Mouse (Mus musculus) myocyte (in vitro differentiated cells): ENCODE measurements around the gene Gm4491. TPM values are rescaled to one million over a fixed set of nuclear protein-coding genes. Genes with fewer than 3 reads are reported as not detected.

ENCODE experiments used
- H3K27me3 ChIP-seq: one replicate; pipeline ENCODE4 v1.6.1; 2011; ENCODE audit not compliant: control insufficient read depth, insufficient read depth, insufficient read length
- H3K36me3 ChIP-seq: one replicate; pipeline ENCODE4 v1.6.1; 2011; ENCODE audit not compliant: control insufficient read depth, insufficient read depth
- H3K4me2 ChIP-seq: one replicate; pipeline ENCODE4 v1.6.1; 2011; ENCODE audit warnings: low read depth, control low read depth
- H3K4me3 ChIP-seq: one replicate; pipeline ENCODE4 v1.5.1; 2011; ENCODE audit warnings: mild to moderate bottlenecking, control low read depth, moderate library complexity
- H3K79me2 ChIP-seq: one replicate; pipeline ENCODE4 v1.6.1; 2011; ENCODE audit not compliant: control insufficient read depth, insufficient read depth
- H3ac ChIP-seq: one replicate; pipeline ENCODE4 v1.6.1; 2011; ENCODE audit not compliant: control insufficient read depth, insufficient read length
- CEBPB ChIP-seq: IDR thresholded peaks from 2 replicates; pipeline ENCODE4 v1.6.1; 2011; ENCODE audit warnings: mild to moderate bottlenecking, moderate library complexity; ENCODE audit not compliant: poor library complexity, insufficient read depth, severe bottlenecking
- E2F4 ChIP-seq: IDR thresholded peaks from one replicate; pipeline ENCODE4 v1.6.1; 2011; ENCODE audit warnings: mild to moderate bottlenecking, control low read depth, moderate library complexity; ENCODE audit not compliant: insufficient read depth
- MAX ChIP-seq: IDR thresholded peaks from one replicate; pipeline ENCODE4 v1.6.1; 2011; ENCODE audit warnings: low read depth, mild to moderate bottlenecking, control low read depth
- MYOD1 ChIP-seq, 3 experiments: IDR thresholded peaks; one replicate each; pipeline ENCODE4 v1.6.1; 2011; ENCODE audit warnings: control low read depth in 2 of 3, low read depth in 2 of 3, mild to moderate bottlenecking in 2 of 3, moderate library complexity in 1 of 3; ENCODE audit not compliant: insufficient read length in 2 of 3, control insufficient read depth in 1 of 3
- MYOG ChIP-seq, 3 experiments: IDR thresholded peaks; one replicate each; pipeline ENCODE4 v1.6.1; 2011; ENCODE audit warnings: control low read depth in 2 of 3, low read depth in 2 of 3, mild to moderate bottlenecking in 2 of 3; ENCODE audit not compliant: insufficient read length in 2 of 3, control insufficient read depth in 1 of 3, insufficient read depth in 1 of 3
- POLR2A ChIP-seq: IDR thresholded peaks from one replicate; pipeline ENCODE4 v1.6.1; 2011; ENCODE audit warnings: low read depth, mild to moderate bottlenecking, control low read depth, moderate library complexity; ENCODE audit not compliant: insufficient read length
- POLR2AphosphoS2 ChIP-seq: IDR thresholded peaks from one replicate; pipeline ENCODE4 v1.6.1; 2011; ENCODE audit warnings: low read depth, control low read depth; ENCODE audit not compliant: insufficient read length
- REST ChIP-seq: IDR thresholded peaks from one replicate; pipeline ENCODE4 v1.6.1; 2011; ENCODE audit warnings: mild to moderate bottlenecking, control low read depth, moderate library complexity; ENCODE audit not compliant: insufficient read depth, insufficient read length
- SRF ChIP-seq: IDR thresholded peaks from one replicate; pipeline ENCODE4 v1.6.1; 2011; ENCODE audit warnings: low read depth; ENCODE audit not compliant: control insufficient read depth, insufficient read length
- TCF12 ChIP-seq: IDR thresholded peaks from one replicate; pipeline ENCODE4 v1.6.1; 2011; ENCODE audit warnings: mild to moderate bottlenecking, control low read depth; ENCODE audit not compliant: poor library complexity, insufficient read depth, severe bottlenecking
- TCF3 ChIP-seq: IDR thresholded peaks from one replicate; pipeline ENCODE4 v1.6.1; 2011; ENCODE audit warnings: low read depth, control low read depth; ENCODE audit not compliant: insufficient read length
- USF1 ChIP-seq: IDR thresholded peaks from one replicate; pipeline ENCODE4 v1.6.1; 2011; ENCODE audit warnings: low read depth, mild to moderate bottlenecking, control low read depth, moderate library complexity
- polyA plus RNA-seq: library from polyadenylated mRNA; unstranded; fragments of >200 nt; fragmentation: generic; extraction: Trizol; gene quantifications from one replicate; pipeline ENCODE4 v1.2.1, GENCODE M21; 2012; ENCODE audit warnings: missing spikeins

Gm4491 gene
- polyA plus RNA-seq, 1 experiment: not detected

DNA sequence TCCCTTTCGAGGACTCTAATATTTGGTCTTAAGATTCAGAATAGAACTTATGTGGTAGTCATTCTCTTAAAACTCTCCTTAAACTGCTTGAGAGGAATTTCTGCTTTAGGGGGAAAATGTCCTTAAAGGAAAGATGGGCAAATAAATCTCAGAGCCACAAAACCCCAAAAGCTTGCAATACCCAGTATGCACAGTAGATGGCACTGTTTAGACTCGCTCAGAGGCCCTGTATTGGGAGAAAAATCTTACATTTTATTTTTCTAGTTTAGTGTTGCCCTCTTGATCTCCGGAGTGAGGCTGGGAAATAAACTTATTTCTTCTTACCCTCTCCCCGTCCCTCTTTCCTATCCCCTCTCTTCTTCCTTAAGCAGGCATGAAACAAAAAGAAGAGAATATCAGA is 6.5 kb downstream of the Gm4491 start:
- H3ac ChIP-seq: no peak overlapping the region
- H3K36me3 ChIP-seq: no peaks in the 10 kb centered on the region
- TF ChIP-seq REST: no peak
- TF ChIP-seq E2F4: no peak
- no peak for TF ChIP-seq TCF12
- no peak for TF ChIP-seq SRF
- peaks cover 37% of the 10 kb centered on the region for H3K27me3 ChIP-seq
- H3K4me3 ChIP-seq: no peak overlapping the region
- H3K4me2 ChIP-seq: no peak overlapping the region
- H3K79me2 ChIP-seq: no peaks in the 10 kb centered on the region

DNA sequence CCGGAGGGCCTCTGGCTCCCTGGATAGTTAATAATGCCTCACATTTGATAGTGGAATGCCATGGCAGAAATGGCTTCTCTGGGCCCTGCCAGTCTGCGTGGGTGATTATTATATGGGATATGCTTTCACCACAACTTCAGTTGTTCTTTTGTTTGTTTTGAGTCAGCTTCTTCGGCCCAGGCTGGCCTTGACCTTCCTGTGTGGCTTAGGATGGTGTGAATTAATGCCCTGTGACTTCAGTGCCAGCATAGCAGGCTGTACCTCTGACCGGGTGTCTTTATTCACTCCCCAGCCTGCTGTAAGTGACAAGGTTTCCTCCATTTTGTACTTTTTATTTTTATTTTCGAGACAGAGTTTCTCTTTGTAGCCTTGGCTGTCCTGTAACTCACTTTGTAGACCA is 7.8 kb downstream of the Gm4491 start:
- Histone ChIP-seq H3K27me3 (peaks cover 48% of the 10 kb centered on the region), H3K4me2 (no peak overlapping the region), H3K79me2 (no peaks in the 10 kb centered on the region), H3ac (no peak overlapping the region), H3K36me3 (no peaks in the 10 kb centered on the region), H3K4me3 (no peak overlapping the region)
- no peak for TF ChIP-seq MYOD1 (IDR thresholded peaks at IDR 0.05; ENCODE audit: control insufficient read depth in 1 of 3, insufficient read length in 2 of 3, low read depth in 2 of 3)
- TF ChIP-seq CEBPB: no peak
- no peak for TF ChIP-seq TCF12

DNA sequence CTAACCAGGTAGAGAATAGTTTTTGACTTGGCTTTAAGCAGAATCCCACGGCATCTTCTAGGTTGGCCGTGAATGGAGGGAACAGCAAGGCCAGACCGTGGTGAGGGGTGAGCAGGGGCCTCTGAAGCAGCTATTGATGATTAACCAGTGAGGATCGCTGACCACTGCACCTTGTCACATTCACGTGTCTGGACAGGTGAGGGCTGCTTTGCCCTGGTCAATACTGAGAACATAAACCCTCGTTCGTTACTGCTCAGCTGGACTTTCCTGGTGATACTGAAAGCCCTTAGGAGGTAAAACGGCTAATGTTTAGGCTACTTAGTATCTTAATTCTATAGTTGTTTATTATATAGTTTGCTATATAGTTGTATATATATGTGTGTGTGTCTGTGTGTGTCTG is 8.6 kb downstream of the Gm4491 start:
- Histone ChIP-seq H3ac (no peak overlapping the region), H3K36me3 (no peaks in the 10 kb centered on the region), H3K27me3 (peaks cover 51% of the 10 kb centered on the region), H3K4me3 (no peak overlapping the region), H3K4me2 (no peak overlapping the region), H3K79me2 (no peaks in the 10 kb centered on the region)
- no peak for TF ChIP-seq POLR2A
- no peak for TF ChIP-seq REST
- TF ChIP-seq SRF: no peak
- TF ChIP-seq USF1: no peak
- TF ChIP-seq TCF3: no peak

DNA sequence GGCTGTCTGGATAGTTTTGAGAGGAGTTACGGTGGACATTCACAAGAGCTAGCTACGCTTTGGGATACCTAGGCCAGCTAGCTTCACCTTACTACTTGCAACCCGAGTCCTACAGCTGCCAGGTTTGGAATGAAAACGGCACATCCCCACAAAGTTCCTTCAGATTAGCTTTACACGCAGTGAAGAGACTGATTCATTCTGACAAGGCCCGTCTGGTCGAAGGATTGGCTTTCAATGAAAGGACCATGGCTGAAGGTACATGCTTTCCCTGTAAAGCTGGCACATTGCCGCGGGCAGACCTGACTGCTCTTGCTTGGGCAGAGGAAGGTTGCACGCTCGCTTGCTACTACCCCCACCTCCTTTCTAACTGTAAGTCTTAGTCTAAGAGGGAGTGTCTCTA is 10.0 kb downstream of the Gm4491 start:
- Histone ChIP-seq H3K4me3 (no peak overlapping the region), H3K79me2 (no peaks in the 10 kb centered on the region), H3K27me3 (peaks cover 51% of the 10 kb centered on the region), H3K4me2 (no peak overlapping the region), H3ac (no peak overlapping the region), H3K36me3 (no peaks in the 10 kb centered on the region)
- TF ChIP-seq MAX: no peak
- TF ChIP-seq REST: no peak
- TF ChIP-seq TCF12: no peak
- TF ChIP-seq E2F4: no peak
- TF ChIP-seq MYOD1 (IDR thresholded peaks at IDR 0.05; ENCODE audit: control insufficient read depth in 1 of 3, insufficient read length in 2 of 3, low read depth in 2 of 3): no peak
- no peak for TF ChIP-seq TCF3

DNA sequence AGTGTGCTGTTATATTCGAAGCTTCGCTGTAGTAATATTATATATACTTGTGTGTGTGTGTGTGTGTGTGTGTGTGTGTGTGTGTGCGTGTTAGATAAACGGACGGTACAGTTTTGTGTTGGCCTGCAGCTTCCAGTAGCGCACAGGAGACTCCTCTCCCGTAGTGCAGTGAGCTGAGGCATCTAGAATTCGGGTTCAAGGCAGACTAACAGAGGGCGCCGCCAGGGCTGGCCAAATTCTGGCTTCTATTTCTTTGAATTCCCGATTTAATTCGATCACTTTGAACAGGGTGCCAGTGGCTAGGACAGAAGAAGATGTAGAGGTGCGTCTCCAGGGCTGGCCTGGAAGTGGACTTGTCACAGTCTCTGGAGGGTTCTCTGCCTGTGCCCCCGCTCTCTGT is 10.6 kb downstream of the Gm4491 start:
- Histone ChIP-seq H3K79me2 (no peaks in the 10 kb centered on the region), H3K4me3 (no peak overlapping the region), H3K4me2 (no peak overlapping the region), H3ac (no peak overlapping the region), H3K36me3 (no peaks in the 10 kb centered on the region), H3K27me3 (peaks cover 51% of the 10 kb centered on the region)
- no peak for TF ChIP-seq CEBPB
- no peak for TF ChIP-seq REST
- TF ChIP-seq E2F4: no peak
- TF ChIP-seq TCF3: no peak
- no peak for TF ChIP-seq POLR2A
- no peak for TF ChIP-seq TCF12
- no peak for TF ChIP-seq MYOD1 (IDR thresholded peaks at IDR 0.05; ENCODE audit: control insufficient read depth in 1 of 3, insufficient read length in 2 of 3, low read depth in 2 of 3)
- TF ChIP-seq USF1: no peak
- no peak for TF ChIP-seq SRF
- no peak for TF ChIP-seq POLR2AphosphoS2
- no peak for TF ChIP-seq MYOG (IDR thresholded peaks at IDR 0.05; ENCODE audit: control insufficient read depth in 1 of 3, insufficient read depth in 1 of 3, insufficient read length in 2 of 3, low read depth in 2 of 3)
- TF ChIP-seq MAX: no peak
